Mouse (Mus musculus) CH12.LX (cell line): ENCODE measurements around the gene Astn2.

Experiments used
- ELF1 ChIP-seq: IDR thresholded peaks from 2 replicates; pipeline ENCODE4 v1.6.1; 2014; ENCODE audit warnings: low read depth, mild to moderate bottlenecking, inconsistent platforms, low read length, improper control_type of control experiment
- EP300 ChIP-seq: IDR thresholded peaks from 2 replicates; pipeline ENCODE4 v1.6.1; 2011; ENCODE audit warnings: low read length, improper control_type of control experiment
- ZKSCAN1 ChIP-seq: IDR thresholded peaks from 2 replicates; pipeline ENCODE4 v1.6.1; 2012; ENCODE audit warnings: low read depth, inconsistent platforms, low read length, improper control_type of control experiment, borderline replicate concordance
- ZNF384 ChIP-seq: IDR thresholded peaks from 2 replicates; pipeline ENCODE4 v1.6.1; 2012; ENCODE audit warnings: low read depth, low read length, improper control_type of control experiment, inconsistent platforms

GRCm38 (mm10) chr4:65506870-65507269 is 897.5 kb downstream of the Astn2 start:
- no peak for TF ChIP-seq ZKSCAN1
- no peak for TF ChIP-seq EP300
- no peak for TF ChIP-seq ELF1
- TF ChIP-seq ZNF384, result no peak
